Mouse (Mus musculus) C2C12 (cell line): ENCODE data around the gene Map4k3. TPM values are rescaled to one million over a fixed set of nuclear protein-coding genes. Genes with fewer than 3 reads are reported as not detected.

ENCODE experiments used
- H3K27me3 ChIP-seq: one replicate; pipeline ENCODE4 v1.6.1; 2011; ENCODE audit not compliant: control insufficient read depth, insufficient read depth, insufficient read length
- H3K36me3 ChIP-seq: one replicate; pipeline ENCODE4 v1.6.1; 2011; ENCODE audit not compliant: control insufficient read depth, insufficient read depth
- H3K4me3 ChIP-seq: one replicate; pipeline ENCODE4 v1.5.1; 2011; ENCODE audit warnings: mild to moderate bottlenecking, control low read depth; ENCODE audit not compliant: poor library complexity, insufficient read depth, severe bottlenecking
- H3K79me2 ChIP-seq: one replicate; pipeline ENCODE4 v1.6.1; 2011; ENCODE audit not compliant: control insufficient read depth, insufficient read depth
- H3K79me3 ChIP-seq: one replicate; pipeline ENCODE4 v1.6.1; 2011; ENCODE audit warnings: low read depth, control low read depth
- H3ac ChIP-seq: one replicate; pipeline ENCODE3; 2011; ENCODE audit warnings: low read depth; ENCODE audit not compliant: control insufficient read depth, insufficient read length
- CEBPB ChIP-seq: IDR thresholded peaks from one replicate; pipeline ENCODE4 v1.6.1; 2011; ENCODE audit warnings: low read depth, mild to moderate bottlenecking, control low read depth, moderate library complexity
- CTCF ChIP-seq: IDR thresholded peaks from one replicate; pipeline ENCODE4 v1.5.1; 2011; ENCODE audit not compliant: control insufficient read depth, insufficient read depth, insufficient read length
- FOSL1 ChIP-seq: IDR thresholded peaks from one replicate; pipeline ENCODE4 v1.8.0; 2011; ENCODE audit warnings: mild to moderate bottlenecking, low read length; ENCODE audit not compliant: poor library complexity, insufficient read depth, severe bottlenecking
- MAX ChIP-seq: IDR thresholded peaks from one replicate; pipeline ENCODE4 v1.6.1; 2011; ENCODE audit warnings: mild to moderate bottlenecking, control low read depth
- MYOD1 ChIP-seq: IDR thresholded peaks from one replicate; pipeline ENCODE4 v1.6.1; 2011; ENCODE audit warnings: low read depth; ENCODE audit not compliant: control insufficient read depth, insufficient read length
- MYOG ChIP-seq: IDR thresholded peaks from one replicate; pipeline ENCODE4 v1.6.1; 2011; ENCODE audit not compliant: control insufficient read depth, insufficient read length; ENCODE audit errors: extremely low read depth
- USF1 ChIP-seq: IDR thresholded peaks from one replicate; pipeline ENCODE4 v1.6.1; 2011; ENCODE audit warnings: low read depth, mild to moderate bottlenecking, control low read depth, moderate library complexity
- polyA plus RNA-seq: library from polyadenylated mRNA; unstranded; fragments of >200 nt; fragmentation: generic; extraction: Trizol; gene quantifications from one replicate; pipeline ENCODE4 v1.2.1, GENCODE M21; 2012; ENCODE audit warnings: missing spikeins

The Map4k3 gene
- polyA plus RNA-seq, 1 experiment = 3.0 TPM

DNA sequence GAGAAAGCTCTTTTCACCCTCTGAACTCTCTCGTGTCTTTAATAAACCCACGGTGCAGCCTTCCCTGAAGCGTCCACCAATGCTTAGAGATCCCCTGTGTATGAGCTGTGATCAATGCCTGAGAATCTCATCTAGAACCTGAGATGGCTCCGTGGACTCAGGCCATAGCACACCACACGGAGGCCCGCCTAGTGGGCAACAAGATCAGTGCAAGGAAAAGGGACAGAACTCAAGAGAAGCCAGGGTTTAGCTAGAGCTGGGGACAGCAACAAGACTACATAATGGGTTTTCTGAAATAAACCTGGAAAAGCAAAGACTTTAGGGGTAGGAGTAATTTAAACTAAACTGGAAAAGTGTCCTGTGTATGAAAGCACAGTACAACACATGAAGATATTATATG is 5.2 kb downstream of the Map4k3 start:
- H3K27me3 ChIP-seq = no peaks in the 10 kb centered on the region
- no peak for TF ChIP-seq MYOG
- TF ChIP-seq MAX = no peak
- no peak for TF ChIP-seq MYOD1
- TF ChIP-seq USF1 = no peak
- no peak for TF ChIP-seq CTCF
- no peak for TF ChIP-seq FOSL1
- no peak for TF ChIP-seq CEBPB
- peaks cover 36% of the 10 kb centered on the region for H3K79me3 ChIP-seq
- H3K4me3 ChIP-seq = no peak overlapping the region
- no peak overlapping the region for H3ac ChIP-seq
- H3K36me3 ChIP-seq = no peaks in the 10 kb centered on the region
- peaks cover 72% of the 10 kb centered on the region for H3K79me2 ChIP-seq

DNA sequence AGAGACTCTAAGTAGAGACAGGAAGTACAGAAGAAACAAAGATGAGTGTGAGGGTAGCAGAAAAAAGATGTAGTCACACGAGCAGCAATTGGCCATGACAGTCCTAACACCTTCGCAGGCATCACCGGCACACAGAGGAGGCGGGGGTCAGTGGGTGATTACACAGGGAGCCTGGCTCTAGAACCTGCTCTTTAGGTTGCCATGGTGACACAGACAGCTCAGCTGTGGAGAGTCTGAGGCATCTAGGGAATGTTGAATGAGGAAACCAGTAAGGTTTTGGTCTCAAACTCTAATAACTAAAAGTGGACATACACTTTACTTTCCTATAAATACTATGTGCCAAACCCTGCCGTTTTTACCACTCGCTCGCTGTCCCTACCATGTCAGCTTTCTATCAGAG is 6.6 kb downstream of the Map4k3 start:
- Histone ChIP-seq H3K79me3 (peaks cover 39% of the 10 kb centered on the region), H3K79me2 (peaks cover 81% of the 10 kb centered on the region), H3ac (no peak overlapping the region), H3K4me3 (no peak overlapping the region), H3K36me3 (no peaks in the 10 kb centered on the region), H3K27me3 (no peaks in the 10 kb centered on the region)
- TF ChIP-seq CEBPB = no peak
- TF ChIP-seq FOSL1 = no peak
- TF ChIP-seq MAX = no peak
- no peak for TF ChIP-seq USF1
- no peak for TF ChIP-seq CTCF
- TF ChIP-seq MYOD1 = no peak
- no peak for TF ChIP-seq MYOG

DNA sequence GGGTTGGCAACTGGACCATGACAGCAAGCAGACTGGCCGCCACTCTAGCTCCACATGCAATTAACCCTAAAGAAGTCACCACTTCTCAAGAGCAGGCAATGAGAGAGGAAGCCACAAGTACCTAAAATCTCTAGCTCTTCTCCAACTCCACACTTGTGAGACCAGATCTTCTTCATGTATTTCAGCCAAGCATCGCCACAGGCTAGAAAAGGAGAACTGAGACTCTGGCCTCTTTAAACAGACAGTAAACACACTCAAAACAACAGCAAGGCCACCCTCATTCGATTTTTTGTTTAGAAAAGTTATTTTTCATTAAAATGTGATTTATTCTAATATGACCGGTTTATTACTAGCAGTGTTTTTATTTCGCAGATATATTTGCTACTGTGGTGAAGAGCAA is 9.0 kb downstream of the Map4k3 start:
- TF ChIP-seq MYOG (no peak), MYOD1 (no peak), CTCF (no peak), USF1 (no peak), FOSL1 (no peak), MAX (no peak), CEBPB (no peak)

DNA sequence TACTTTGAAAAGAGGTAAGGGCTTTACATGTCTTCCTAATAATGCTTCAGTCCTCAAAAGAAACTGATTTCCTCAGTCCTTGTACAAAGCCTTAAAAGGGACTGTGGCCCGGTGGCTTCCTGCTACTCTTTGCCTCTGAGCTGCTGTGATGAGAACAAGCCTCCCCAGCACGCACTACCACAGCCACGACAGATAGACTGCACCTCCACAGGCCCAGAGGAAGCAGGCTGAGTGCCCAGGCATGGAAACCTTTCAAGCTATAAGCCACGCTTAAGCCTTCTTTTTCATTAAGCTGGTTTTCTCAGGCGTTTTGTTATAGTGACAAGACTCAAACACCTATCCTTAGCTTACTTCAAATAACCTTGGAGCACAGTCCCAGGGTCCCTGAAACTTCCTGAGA is 10.0 kb downstream of the Map4k3 start:
- Histone ChIP-seq H3K79me3 (peaks cover 33% of the 10 kb centered on the region), H3K36me3 (no peaks in the 10 kb centered on the region), H3K4me3 (no peak overlapping the region), H3K27me3 (no peaks in the 10 kb centered on the region), H3ac (no peak overlapping the region), H3K79me2 (peaks cover 78% of the 10 kb centered on the region)
- TF ChIP-seq FOSL1 (no peak), MYOD1 (no peak), MAX (no peak), CEBPB (no peak), CTCF (no peak), MYOG (no peak), USF1 (no peak)

More for the DNA sequence above, 9.0 kb downstream of the Map4k3 start:
- Histone ChIP-seq H3K79me2 (peaks cover 74% of the 10 kb centered on the region), H3K79me3 (peaks cover 29% of the 10 kb centered on the region), H3ac (no peak overlapping the region), H3K36me3 (no peaks in the 10 kb centered on the region), H3K27me3 (no peaks in the 10 kb centered on the region), H3K4me3 (no peak overlapping the region)

DNA sequence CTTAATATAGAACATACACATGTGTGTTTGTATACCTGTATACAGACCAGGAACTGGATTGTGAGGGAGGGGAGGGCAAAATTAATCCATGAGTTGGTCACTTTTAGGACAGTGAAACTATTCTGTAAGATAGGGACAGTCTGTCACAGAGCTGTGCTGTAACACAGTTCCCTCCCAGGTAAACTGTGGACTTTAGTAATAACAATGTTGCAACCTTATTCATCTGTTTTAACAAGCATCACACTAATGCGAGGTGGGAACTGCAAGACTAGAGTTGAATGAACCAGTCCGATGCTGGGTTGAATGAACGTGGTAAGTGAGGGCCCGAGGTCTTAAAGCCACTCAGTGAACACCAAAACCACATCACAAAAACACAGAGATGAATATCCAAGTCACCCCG is 14.7 kb downstream of the Map4k3 start:
- no peaks in the 10 kb centered on the region for H3K27me3 ChIP-seq
- TF ChIP-seq CTCF (no peak), USF1 (no peak), MYOG (no peak), CEBPB (no peak), MYOD1 (no peak), FOSL1 (no peak), MAX (no peak)
- H3ac ChIP-seq = no peak overlapping the region
- peaks cover 28% of the 10 kb centered on the region for H3K79me3 ChIP-seq
- H3K4me3 ChIP-seq = no peak overlapping the region
- no peaks in the 10 kb centered on the region for H3K36me3 ChIP-seq
- peaks cover 86% of the 10 kb centered on the region for H3K79me2 ChIP-seq
